Mouse (Mus musculus): ENCODE measurements around the gene Plekhg1. TPM values are rescaled to one million over a fixed set of nuclear protein-coding genes. Genes with fewer than 3 reads are reported as not detected.

Gene Plekhg1
- polyA plus RNA-seq, 1 experiment, result under 0.01 TPM

GRCm38 (mm10) chr10:3939895-3940595, 199.9 kb downstream of the Plekhg1 start:
- no peak overlapping the region for H3ac ChIP-seq (ENCODE audit: control insufficient read depth, insufficient read length)
- H3K4me2 ChIP-seq (ENCODE audit: low read depth), result no peak overlapping the region
- no peaks in the 10 kb centered on the region for H3K36me3 ChIP-seq (ENCODE audit: control insufficient read depth, insufficient read depth)
- peaks cover 9% of the 10 kb centered on the region for H3K27me3 ChIP-seq (ENCODE audit: control insufficient read depth, insufficient read depth, insufficient read length)
- TF ChIP-seq MYOD1 (IDR thresholded peaks at IDR 0.05; ENCODE audit: control insufficient read depth in 1 of 3, insufficient read length in 2 of 3, low read depth in 2 of 3) (no peak), USF1 (IDR thresholded peaks at IDR 0.05; ENCODE audit: low read depth) (no peak), REST (IDR thresholded peaks at IDR 0.05; ENCODE audit: insufficient read depth, insufficient read length) (no peak), MYOG (IDR thresholded peaks at IDR 0.05; ENCODE audit: control insufficient read depth in 1 of 3, insufficient read depth in 1 of 3, insufficient read length in 2 of 3, low read depth in 2 of 3) (no peak), POLR2A (IDR thresholded peaks at IDR 0.05; ENCODE audit: insufficient read length, low read depth) (no peak), SRF (IDR thresholded peaks at IDR 0.05; ENCODE audit: control insufficient read depth, insufficient read length, low read depth) (no peak), CEBPB (IDR thresholded peaks at IDR 0.05; ENCODE audit: insufficient read depth, poor library complexity, severe bottlenecking) (no peak)
- no peaks in the 10 kb centered on the region for H3K79me2 ChIP-seq (ENCODE audit: control insufficient read depth, insufficient read depth)
- H3K4me3 ChIP-seq, result no peak overlapping the region

DNA sequence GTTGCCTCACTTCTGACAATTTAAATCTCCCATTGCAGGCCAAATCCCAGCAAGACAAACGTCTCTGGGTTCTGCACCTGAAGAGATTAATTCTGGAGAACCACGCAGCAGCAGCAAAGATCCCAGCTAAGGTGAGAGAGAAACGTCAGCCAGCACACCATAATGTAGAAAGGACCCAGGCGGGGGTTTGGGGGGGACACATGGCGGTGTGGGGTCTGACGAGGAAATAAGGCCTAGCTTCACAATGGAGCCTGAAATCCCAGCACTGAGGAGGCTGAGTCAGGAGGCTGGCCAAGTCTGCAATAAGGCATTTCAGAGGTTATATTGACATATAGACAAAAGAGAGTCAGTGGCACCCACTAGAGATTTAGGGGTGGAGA, 200.4 kb downstream of the Plekhg1 start:
- H3K4me2 ChIP-seq (ENCODE audit: low read depth), result no peak overlapping the region
- H3ac ChIP-seq (ENCODE audit: control insufficient read depth, insufficient read length), result no peak overlapping the region
- H3K79me2 ChIP-seq (ENCODE audit: control insufficient read depth, insufficient read depth), result no peaks in the 10 kb centered on the region
- TF ChIP-seq MYOD1 (IDR thresholded peaks at IDR 0.05; ENCODE audit: control insufficient read depth in 1 of 3, insufficient read length in 2 of 3, low read depth in 2 of 3) (no peak), TCF3 (IDR thresholded peaks at IDR 0.05; ENCODE audit: insufficient read length, low read depth) (no peak), USF1 (IDR thresholded peaks at IDR 0.05; ENCODE audit: low read depth) (no peak), CEBPB (IDR thresholded peaks at IDR 0.05; ENCODE audit: insufficient read depth, poor library complexity, severe bottlenecking) (no peak), E2F4 (IDR thresholded peaks at IDR 0.05; ENCODE audit: insufficient read depth) (no peak), POLR2AphosphoS2 (IDR thresholded peaks at IDR 0.05; ENCODE audit: insufficient read length, low read depth) (no peak), TCF12 (IDR thresholded peaks at IDR 0.05; ENCODE audit: insufficient read depth, poor library complexity, severe bottlenecking) (no peak), POLR2A (IDR thresholded peaks at IDR 0.05; ENCODE audit: insufficient read length, low read depth) (no peak), SRF (IDR thresholded peaks at IDR 0.05; ENCODE audit: control insufficient read depth, insufficient read length, low read depth) (no peak), MAX (IDR thresholded peaks at IDR 0.05; ENCODE audit: low read depth) (no peak), MYOG (IDR thresholded peaks at IDR 0.05; ENCODE audit: control insufficient read depth in 1 of 3, insufficient read depth in 1 of 3, insufficient read length in 2 of 3, low read depth in 2 of 3) (no peak)
- peaks cover 9% of the 10 kb centered on the region for H3K27me3 ChIP-seq (ENCODE audit: control insufficient read depth, insufficient read depth, insufficient read length)
- H3K36me3 ChIP-seq (ENCODE audit: control insufficient read depth, insufficient read depth), result no peaks in the 10 kb centered on the region
- no peak overlapping the region for H3K4me3 ChIP-seq

GRCm38 (mm10) chr10:3941054-3941757, 201.0 kb downstream of the Plekhg1 start:
- TF ChIP-seq POLR2AphosphoS2 (IDR thresholded peaks at IDR 0.05; ENCODE audit: insufficient read length, low read depth) (no peak), POLR2A (IDR thresholded peaks at IDR 0.05; ENCODE audit: insufficient read length, low read depth) (no peak), USF1 (IDR thresholded peaks at IDR 0.05; ENCODE audit: low read depth) (no peak), CEBPB (IDR thresholded peaks at IDR 0.05; ENCODE audit: insufficient read depth, poor library complexity, severe bottlenecking) (no peak), REST (IDR thresholded peaks at IDR 0.05; ENCODE audit: insufficient read depth, insufficient read length) (no peak), MYOD1 (IDR thresholded peaks at IDR 0.05; ENCODE audit: control insufficient read depth in 1 of 3, insufficient read length in 2 of 3, low read depth in 2 of 3) (no peak), E2F4 (IDR thresholded peaks at IDR 0.05; ENCODE audit: insufficient read depth) (no peak), TCF12 (IDR thresholded peaks at IDR 0.05; ENCODE audit: insufficient read depth, poor library complexity, severe bottlenecking) (no peak), MYOG (IDR thresholded peaks at IDR 0.05; ENCODE audit: control insufficient read depth in 1 of 3, insufficient read depth in 1 of 3, insufficient read length in 2 of 3, low read depth in 2 of 3) (no peak), TCF3 (IDR thresholded peaks at IDR 0.05; ENCODE audit: insufficient read length, low read depth) (no peak), MAX (IDR thresholded peaks at IDR 0.05; ENCODE audit: low read depth) (no peak), SRF (IDR thresholded peaks at IDR 0.05; ENCODE audit: control insufficient read depth, insufficient read length, low read depth) (no peak)
- H3K36me3 ChIP-seq (ENCODE audit: control insufficient read depth, insufficient read depth), result no peaks in the 10 kb centered on the region
- H3K4me3 ChIP-seq, result no peak overlapping the region
- H3ac ChIP-seq (ENCODE audit: control insufficient read depth, insufficient read length), result no peak overlapping the region
- H3K79me2 ChIP-seq (ENCODE audit: control insufficient read depth, insufficient read depth), result no peaks in the 10 kb centered on the region
- no peak overlapping the region for H3K4me2 ChIP-seq (ENCODE audit: low read depth)
- H3K27me3 ChIP-seq (ENCODE audit: control insufficient read depth, insufficient read depth, insufficient read length), result peaks cover 11% of the 10 kb centered on the region

GRCm38 (mm10) chr10:3942289-3942688, 202.1 kb downstream of the Plekhg1 start:
- no peaks in the 10 kb centered on the region for H3K36me3 ChIP-seq (ENCODE audit: control insufficient read depth, insufficient read depth)
- H3K4me2 ChIP-seq (ENCODE audit: low read depth), result no peak overlapping the region
- peaks cover 19% of the 10 kb centered on the region for H3K27me3 ChIP-seq (ENCODE audit: control insufficient read depth, insufficient read depth, insufficient read length)
- TF ChIP-seq USF1 (IDR thresholded peaks at IDR 0.05; ENCODE audit: low read depth) (no peak), MYOG (IDR thresholded peaks at IDR 0.05; ENCODE audit: control insufficient read depth in 1 of 3, insufficient read depth in 1 of 3, insufficient read length in 2 of 3, low read depth in 2 of 3) (no peak), TCF3 (IDR thresholded peaks at IDR 0.05; ENCODE audit: insufficient read length, low read depth) (no peak), SRF (IDR thresholded peaks at IDR 0.05; ENCODE audit: control insufficient read depth, insufficient read length, low read depth) (no peak), MAX (IDR thresholded peaks at IDR 0.05; ENCODE audit: low read depth) (no peak), MYOD1 (IDR thresholded peaks at IDR 0.05; ENCODE audit: control insufficient read depth in 1 of 3, insufficient read length in 2 of 3, low read depth in 2 of 3) (no peak), TCF12 (IDR thresholded peaks at IDR 0.05; ENCODE audit: insufficient read depth, poor library complexity, severe bottlenecking) (no peak), POLR2AphosphoS2 (IDR thresholded peaks at IDR 0.05; ENCODE audit: insufficient read length, low read depth) (no peak), E2F4 (IDR thresholded peaks at IDR 0.05; ENCODE audit: insufficient read depth) (no peak), CEBPB (IDR thresholded peaks at IDR 0.05; ENCODE audit: insufficient read depth, poor library complexity, severe bottlenecking) (no peak)
- no peaks in the 10 kb centered on the region for H3K79me2 ChIP-seq (ENCODE audit: control insufficient read depth, insufficient read depth)
- no peak overlapping the region for H3ac ChIP-seq (ENCODE audit: control insufficient read depth, insufficient read length)
- no peak overlapping the region for H3K4me3 ChIP-seq

Measured in myocyte (in vitro differentiated cells).